Mouse (Mus musculus): ENCODE results near the gene Gm6401. TPM values are rescaled to one million over a fixed set of nuclear protein-coding genes. Genes with fewer than 3 reads are reported as not detected.
"Not testable (repeated sequence)": the region's sequence is repeated elsewhere in the genome, so short reads cannot be mapped to it uniquely, and the experiment has no call there.

The Gm6401 gene
- polyA plus RNA-seq (2016; fragmentation: Nextera tagmentation; extraction: Ambion mirVana) = not detected in 2 replicates

- not testable (repeated sequence) for H3K4me3 ChIP-seq (replicated peaks); H3K27me3 ChIP-seq; H3K27ac ChIP-seq; H3K9ac ChIP-seq; H3K4me2 ChIP-seq; ATAC-seq (ENCODE audit: low FRiP score); H3K9me3 ChIP-seq; H3K36me3 ChIP-seq (replicated peaks); H3K4me1 ChIP-seq
- 76% methylated on average over 1 of the region's 1 CpGs for WGBS
Measured at GRCm38 (mm10) chr14:41967827-41968226, at the start of gene Gm6401. Gm6401 (minus strand) TSS chr14:41967927.

- H3K36me3 ChIP-seq (replicated peaks); ATAC-seq (ENCODE audit: low FRiP score); H3K27me3 ChIP-seq; H3K4me1 ChIP-seq; H3K4me3 ChIP-seq (replicated peaks); H3K9me3 ChIP-seq; H3K4me2 ChIP-seq; H3K27ac ChIP-seq; H3K9ac ChIP-seq: not testable (repeated sequence)
- no CpG with 5 or more reads among the region's 1 CpGs for WGBS
Measured at GRCm38 (mm10) chr14:41983225-41983624, 15.5 kb upstream of the Gm6401 start, which contains the start of gene Gm3543. Gm3543 (minus strand) TSS chr14:41983325.

- ATAC-seq (ENCODE audit: low FRiP score); H3K4me3 ChIP-seq (replicated peaks); H3K27ac ChIP-seq; H3K9me3 ChIP-seq; H3K36me3 ChIP-seq (replicated peaks); H3K27me3 ChIP-seq; H3K4me1 ChIP-seq; H3K9ac ChIP-seq; H3K4me2 ChIP-seq: not testable (repeated sequence)
- 65% methylated on average over 3 of the region's 3 CpGs for WGBS
Measured at GRCm38 (mm10) chr14:41968596-41968995, 869 bp upstream of the Gm6401 start.

- H3K4me3 ChIP-seq (replicated peaks); H3K27ac ChIP-seq; H3K4me1 ChIP-seq; H3K27me3 ChIP-seq; H3K9ac ChIP-seq; H3K9me3 ChIP-seq; H3K36me3 ChIP-seq (replicated peaks); H3K4me2 ChIP-seq; ATAC-seq (ENCODE audit: low FRiP score): not testable (repeated sequence)
- 68% methylated on average over 4 of the region's 4 CpGs for WGBS
Measured at GRCm38 (mm10) chr14:41964095-41964494, 3.6 kb downstream of the Gm6401 start.

GRCm38 (mm10) chr14:41943695-41944094, 24.0 kb downstream of the Gm6401 start, which contains the start of gene 1700024B05Rik:
1700024B05Rik (plus strand) TSS chr14:41943995.
- H3K36me3 ChIP-seq (replicated peaks); H3K4me2 ChIP-seq; ATAC-seq (ENCODE audit: low FRiP score); H3K4me1 ChIP-seq; H3K9ac ChIP-seq; H3K4me3 ChIP-seq (replicated peaks); H3K9me3 ChIP-seq; H3K27me3 ChIP-seq; H3K27ac ChIP-seq: not testable (repeated sequence)
- WGBS = 84% methylated on average over 2 of the region's 2 CpGs

- not testable (repeated sequence) for H3K4me2 ChIP-seq; H3K4me3 ChIP-seq (replicated peaks); H3K9ac ChIP-seq; H3K27ac ChIP-seq; H3K9me3 ChIP-seq; H3K4me1 ChIP-seq; H3K36me3 ChIP-seq (replicated peaks); H3K27me3 ChIP-seq; ATAC-seq (ENCODE audit: low FRiP score)
- no CpG with 5 or more reads among the region's 1 CpGs for WGBS
Measured at GRCm38 (mm10) chr14:41924649-41925048, 43.1 kb downstream of the Gm6401 start, which contains the start of gene 1700049E17Rik1. 1700049E17Rik1 (plus strand) TSS chr14:41924949.

Other genes starting within 250 kb of the Gm6401 start
- gene Gm7929, start 217.3 kb downstream of the Gm6401 start, polyA plus RNA-seq (2016; fragmentation: Nextera tagmentation; extraction: Ambion mirVana) = not detected in 2 replicates
- gene Gm47189, start 195.5 kb downstream of the Gm6401 start, polyA plus RNA-seq (2016; fragmentation: Nextera tagmentation; extraction: Ambion mirVana) = not detected in 2 replicates
- gene Gm7980, start 60.6 kb downstream of the Gm6401 start, polyA plus RNA-seq (2016; fragmentation: Nextera tagmentation; extraction: Ambion mirVana) = not detected in 2 replicates
- gene 1700049E17Rik1, start 43.0 kb downstream of the Gm6401 start, polyA plus RNA-seq (2016; fragmentation: Nextera tagmentation; extraction: Ambion mirVana) = not detected in 2 replicates
- gene 1700024B05Rik, start 23.9 kb downstream of the Gm6401 start, polyA plus RNA-seq (2016; fragmentation: Nextera tagmentation; extraction: Ambion mirVana) = not detected in 2 replicates
- gene Gm3543, start 15.4 kb upstream of the Gm6401 start, polyA plus RNA-seq (2016; fragmentation: Nextera tagmentation; extraction: Ambion mirVana) = not detected in 2 replicates
- not detected in 2 replicates for gene Gm7951, start 149.4 kb upstream of the Gm6401 start, polyA plus RNA-seq (2016; fragmentation: Nextera tagmentation; extraction: Ambion mirVana)
- gene Gm17027, start 194.7 kb upstream of the Gm6401 start, polyA plus RNA-seq (2016; fragmentation: Nextera tagmentation; extraction: Ambion mirVana) = not detected in 2 replicates
- not detected in 2 replicates for gene Gm3573, start 222.9 kb upstream of the Gm6401 start, polyA plus RNA-seq (2016; fragmentation: Nextera tagmentation; extraction: Ambion mirVana)